Mouse (Mus musculus): Measurements from ENCODE around the gene D17Wsu92e. TPM values are rescaled to one million over a fixed set of nuclear protein-coding genes. Genes with fewer than 3 reads are reported as not detected.

Gene D17Wsu92e
- polyA plus RNA-seq, 1 experiment from 2014 or later, result 19.6 TPM

GRCm38 (mm10) chr17:27792516-27792915, 27.9 kb downstream of the D17Wsu92e start:
- no peak for DNase-seq (ENCODE audit: low spot score)
- no peak for ATAC-seq (replicated peaks; ENCODE audit: low FRiP score, low read depth)
- 74% methylated on average over 4 of the region's 4 CpGs for WGBS
- H3K4me1 ChIP-seq (replicated peaks; ENCODE audit: insufficient read depth, low read length), result peaks cover 11% of the 10 kb centered on the region; the same call in 1 of the 2 replicates
- no peak overlapping the region for H3K9ac ChIP-seq (ENCODE audit: low read depth, low read length)
- H3K4me3 ChIP-seq (replicated peaks; ENCODE audit: low read depth, low read length), result no peak overlapping the region
- H3K9me3 ChIP-seq (replicated peaks; ENCODE audit: low read length), result no peaks in the 10 kb centered on the region
- H3K27me3 ChIP-seq (ENCODE audit: insufficient read depth, low read length), result no peaks in the 10 kb centered on the region
- 0 out of 2 replicates have a peak, but pooled peaks cover 4% of the 10 kb centered on the region for H3K36me3 ChIP-seq (ENCODE audit: insufficient read depth, low read length)
- no peak overlapping the region for H3K4me2 ChIP-seq (ENCODE audit: low read length)
- peak overlapping the region; percentile 34; the same call in 1 of the 2 replicates for H3K27ac ChIP-seq
- TF ChIP-seq CTCF (IDR thresholded peaks at IDR 0.05; ENCODE audit: low read depth), result no peak

- Histone ChIP-seq H3K4me1 (replicated peaks; ENCODE audit: insufficient read depth, low read length) (peaks cover 2% of the 10 kb centered on the region; the same call in 1 of the 2 replicates), H3K27ac (no peak overlapping the region), H3K36me3 (ENCODE audit: insufficient read depth, low read length) (0 out of 2 replicates have a peak, but pooled peaks cover 4% of the 10 kb centered on the region), H3K4me2 (ENCODE audit: low read length) (no peak overlapping the region), H3K9me3 (replicated peaks; ENCODE audit: low read length) (no peaks in the 10 kb centered on the region), H3K4me3 (replicated peaks; ENCODE audit: low read depth, low read length) (no peak overlapping the region), H3K9ac (ENCODE audit: low read depth, low read length) (no peak overlapping the region), H3K27me3 (ENCODE audit: insufficient read depth, low read length) (no peaks in the 10 kb centered on the region)
- 66% methylated on average over 2 of the region's 2 CpGs for WGBS
- TF ChIP-seq CTCF (IDR thresholded peaks at IDR 0.05; ENCODE audit: low read depth), result no peak
- ATAC-seq (replicated peaks; ENCODE audit: low FRiP score, low read depth) (no peak), DNase-seq (ENCODE audit: low spot score) (no peak)
Observed at GRCm38 (mm10) chr17:27791556-27791955, 28.9 kb downstream of the D17Wsu92e start.

GRCm38 (mm10) chr17:27790976-27791375, 29.5 kb downstream of the D17Wsu92e start:
- Histone ChIP-seq H3K27ac (no peak overlapping the region), H3K4me2 (ENCODE audit: low read length) (no peak overlapping the region), H3K4me1 (replicated peaks; ENCODE audit: insufficient read depth, low read length) (no peaks in the 10 kb centered on the region), H3K9ac (ENCODE audit: low read depth, low read length) (no peak overlapping the region), H3K4me3 (replicated peaks; ENCODE audit: low read depth, low read length) (no peak overlapping the region), H3K27me3 (ENCODE audit: insufficient read depth, low read length) (no peaks in the 10 kb centered on the region), H3K36me3 (ENCODE audit: insufficient read depth, low read length) (0 out of 2 replicates have a peak, but pooled peaks cover 4% of the 10 kb centered on the region), H3K9me3 (replicated peaks; ENCODE audit: low read length) (no peaks in the 10 kb centered on the region)
- WGBS, result 86% methylated on average over 2 of the region's 2 CpGs
- no peak for DNase-seq (ENCODE audit: low spot score)
- ATAC-seq (replicated peaks; ENCODE audit: low FRiP score, low read depth), result no peak
- TF ChIP-seq CTCF (IDR thresholded peaks at IDR 0.05; ENCODE audit: low read depth), result 0 out of 2 replicates have a peak, but pooled peaks have one; percentile 3

GRCm38 (mm10) chr17:27790015-27790414, 30.4 kb downstream of the D17Wsu92e start:
- 0 out of 2 replicates have a peak, but pooled peaks cover 7% of the 10 kb centered on the region for H3K36me3 ChIP-seq (ENCODE audit: insufficient read depth, low read length)
- no peaks in the 10 kb centered on the region for H3K4me1 ChIP-seq (replicated peaks; ENCODE audit: insufficient read depth, low read length)
- no peaks in the 10 kb centered on the region for H3K9me3 ChIP-seq (replicated peaks; ENCODE audit: low read length)
- H3K4me2 ChIP-seq (ENCODE audit: low read length), result no peak overlapping the region
- no peak for DNase-seq (ENCODE audit: low spot score)
- no peak for TF ChIP-seq CTCF (IDR thresholded peaks at IDR 0.05; ENCODE audit: low read depth)
- no peak overlapping the region for H3K4me3 ChIP-seq (replicated peaks; ENCODE audit: low read depth, low read length)
- no peaks in the 10 kb centered on the region for H3K27me3 ChIP-seq (ENCODE audit: insufficient read depth, low read length)
- no peak overlapping the region for H3K9ac ChIP-seq (ENCODE audit: low read depth, low read length)
- no peak overlapping the region for H3K27ac ChIP-seq
- WGBS, result 82% methylated on average over 5 of the region's 5 CpGs
- no peak for ATAC-seq (replicated peaks; ENCODE audit: low FRiP score, low read depth)

GRCm38 (mm10) chr17:27788456-27789172, 31.8 kb downstream of the D17Wsu92e start:
- Histone ChIP-seq H3K4me3 (replicated peaks; ENCODE audit: low read depth, low read length) (no peak overlapping the region), H3K9ac (ENCODE audit: low read depth, low read length) (no peak overlapping the region), H3K36me3 (ENCODE audit: insufficient read depth, low read length) (0 out of 2 replicates have a peak, but pooled peaks cover 7% of the 10 kb centered on the region), H3K9me3 (replicated peaks; ENCODE audit: low read length) (no peaks in the 10 kb centered on the region), H3K4me2 (ENCODE audit: low read length) (no peak overlapping the region), H3K27me3 (ENCODE audit: insufficient read depth, low read length) (no peaks in the 10 kb centered on the region), H3K4me1 (replicated peaks; ENCODE audit: insufficient read depth, low read length) (no peaks in the 10 kb centered on the region), H3K27ac (no peak overlapping the region)
- ATAC-seq (replicated peaks; ENCODE audit: low FRiP score, low read depth) (no peak), DNase-seq (ENCODE audit: low spot score) (no peak)
- no peak for TF ChIP-seq CTCF (IDR thresholded peaks at IDR 0.05; ENCODE audit: low read depth)
- WGBS, result 92% methylated on average over 6 of the region's 6 CpGs

- peak; percentile 20; the same call in 1 of the 2 replicates for TF ChIP-seq CTCF (IDR thresholded peaks at IDR 0.05; ENCODE audit: low read depth)
- no peaks in the 10 kb centered on the region for H3K9me3 ChIP-seq (replicated peaks; ENCODE audit: low read length)
- ATAC-seq (replicated peaks; ENCODE audit: low FRiP score, low read depth) (no peak), DNase-seq (ENCODE audit: low spot score) (no peak)
- H3K4me2 ChIP-seq (ENCODE audit: low read length), result no peak overlapping the region
- no peak overlapping the region for H3K4me3 ChIP-seq (replicated peaks; ENCODE audit: low read depth, low read length)
- 71% methylated on average over 4 of the region's 4 CpGs for WGBS
- H3K4me1 ChIP-seq (replicated peaks; ENCODE audit: insufficient read depth, low read length), result no peaks in the 10 kb centered on the region
- H3K9ac ChIP-seq (ENCODE audit: low read depth, low read length), result no peak overlapping the region
- no peak overlapping the region for H3K27ac ChIP-seq
- no peaks in the 10 kb centered on the region for H3K27me3 ChIP-seq (ENCODE audit: insufficient read depth, low read length)
- 0 out of 2 replicates have a peak, but pooled peaks cover 5% of the 10 kb centered on the region for H3K36me3 ChIP-seq (ENCODE audit: insufficient read depth, low read length)
Observed at GRCm38 (mm10) chr17:27783567-27783966, 36.9 kb downstream of the D17Wsu92e start.

Data from kidney, postnatal 0 days (tissue).